Mouse (Mus musculus): Measurements from ENCODE around the gene Mrps23. TPM values are rescaled to one million over a fixed set of nuclear protein-coding genes. Genes with fewer than 3 reads are reported as not detected.
A peak's percentile ranks its signal among the peaks of the same experiment; 100 is the strongest.

The Mrps23 gene
- polyA plus RNA-seq, 1 experiment from 2014 or later: 28.7 TPM

- WGBS (ENCODE audit: insufficient replicate concordance): 67% methylated on average over 17 of the region's 17 CpGs
Observed at GRCm38 (mm10) chr11:88184632-88185180, 19.5 kb upstream of the Mrps23 start.

GRCm38 (mm10) chr11:88186078-88186946 is 17.9 kb upstream of the Mrps23 start:
- DNase-seq (no peak), ATAC-seq (no peak)
- H3K36me3 ChIP-seq (replicated peaks; ENCODE audit: insufficient read depth, low read length): no peaks in the 10 kb centered on the region
- H3K27me3 ChIP-seq (ENCODE audit: insufficient read depth, low read length): peaks cover 18% of the 10 kb centered on the region
- H3K27ac ChIP-seq (ENCODE audit: low read depth): no peak overlapping the region
- H3K9me3 ChIP-seq (ENCODE audit: low read length): no peaks in the 10 kb centered on the region
- TF ChIP-seq EP300 (IDR thresholded peaks at IDR 0.05; ENCODE audit: low read depth) (no peak), CTCF (IDR thresholded peaks at IDR 0.05; ENCODE audit: low read depth) (no peak)
- H3K4me1 ChIP-seq (ENCODE audit: insufficient read depth): peaks cover 3% of the 10 kb centered on the region; the same call in 1 of the 2 replicates
- H3K4me3 ChIP-seq (ENCODE audit: low read depth, low read length): no peak overlapping the region
- H3K4me2 ChIP-seq (ENCODE audit: low read depth, low read length): no peak overlapping the region
- 78% methylated on average over 14 of the region's 14 CpGs for WGBS (ENCODE audit: insufficient replicate concordance)
- no peak overlapping the region for H3K9ac ChIP-seq (replicated peaks)

More at GRCm38 (mm10) chr11:88184632-88185180, 19.5 kb upstream of the Mrps23 start:
- no peak overlapping the region for H3K27ac ChIP-seq (ENCODE audit: low read depth)
- DNase-seq: no peak
- peaks cover 3% of the 10 kb centered on the region; the same call in 1 of the 2 replicates for H3K4me1 ChIP-seq (ENCODE audit: insufficient read depth)
- H3K36me3 ChIP-seq (replicated peaks; ENCODE audit: insufficient read depth, low read length): no peaks in the 10 kb centered on the region
- H3K4me2 ChIP-seq (ENCODE audit: low read depth, low read length): no peak overlapping the region
- no peak for TF ChIP-seq EP300 (IDR thresholded peaks at IDR 0.05; ENCODE audit: low read depth)
- no peak for TF ChIP-seq CTCF (IDR thresholded peaks at IDR 0.05; ENCODE audit: low read depth)
- H3K9ac ChIP-seq (replicated peaks): no peak overlapping the region
- ATAC-seq: no peak
- H3K4me3 ChIP-seq (ENCODE audit: low read depth, low read length): no peak overlapping the region
- H3K9me3 ChIP-seq (ENCODE audit: low read length): no peaks in the 10 kb centered on the region
- H3K27me3 ChIP-seq (ENCODE audit: insufficient read depth, low read length): peaks cover 13% of the 10 kb centered on the region

DNA sequence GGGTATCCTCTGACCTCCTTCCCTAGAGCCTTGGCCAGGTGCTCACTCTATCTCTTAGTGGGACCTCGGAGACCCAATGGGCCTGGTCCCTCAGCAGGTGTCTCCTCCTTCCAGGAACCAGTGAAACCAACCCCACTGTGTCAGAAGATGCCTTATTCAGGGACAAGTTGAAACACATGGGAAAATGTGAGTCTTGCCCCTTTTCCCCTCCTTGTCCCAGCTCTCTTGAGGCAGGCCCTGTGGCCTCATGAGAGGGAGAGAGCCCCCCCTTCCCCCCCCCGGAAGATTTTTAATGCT is 17.3 kb upstream of the Mrps23 start:
- TF ChIP-seq EP300 (IDR thresholded peaks at IDR 0.05; ENCODE audit: low read depth): no peak
- TF ChIP-seq CTCF (IDR thresholded peaks at IDR 0.05; ENCODE audit: low read depth): no peak
- no peak for DNase-seq
- Histone ChIP-seq H3K27me3 (ENCODE audit: insufficient read depth, low read length) (peaks cover 24% of the 10 kb centered on the region), H3K4me1 (ENCODE audit: insufficient read depth) (peaks cover 3% of the 10 kb centered on the region; the same call in 1 of the 2 replicates), H3K9ac (replicated peaks) (no peak overlapping the region), H3K27ac (ENCODE audit: low read depth) (no peak overlapping the region), H3K4me3 (ENCODE audit: low read depth, low read length) (no peak overlapping the region), H3K4me2 (ENCODE audit: low read depth, low read length) (no peak overlapping the region), H3K36me3 (replicated peaks; ENCODE audit: insufficient read depth, low read length) (no peaks in the 10 kb centered on the region), H3K9me3 (ENCODE audit: low read length) (no peaks in the 10 kb centered on the region)
- WGBS (ENCODE audit: insufficient replicate concordance): 52% methylated on average over 2 of the region's 2 CpGs
- ATAC-seq: no peak

- H3K9ac ChIP-seq (replicated peaks): peak overlapping the region; percentile 39
- DNase-seq (peak; percentile 84), ATAC-seq (peak; percentile 94)
- 0 out of 2 replicates have a peak overlapping the region, but pooled peaks have one; percentile 13 for H3K27ac ChIP-seq (ENCODE audit: low read depth)
- 13% methylated on average over 25 of the region's 25 CpGs for WGBS (ENCODE audit: insufficient replicate concordance)
- H3K4me3 ChIP-seq (ENCODE audit: low read depth, low read length): peak overlapping the region; percentile 38
- peak overlapping the region; percentile 61 for H3K4me2 ChIP-seq (ENCODE audit: low read depth, low read length)
- H3K36me3 ChIP-seq (replicated peaks; ENCODE audit: insufficient read depth, low read length): no peaks in the 10 kb centered on the region
- no peaks in the 10 kb centered on the region for H3K9me3 ChIP-seq (ENCODE audit: low read length)
- peaks cover 3% of the 10 kb centered on the region; the same call in 1 of the 2 replicates for H3K4me1 ChIP-seq (ENCODE audit: insufficient read depth)
- no peak for TF ChIP-seq EP300 (IDR thresholded peaks at IDR 0.05; ENCODE audit: low read depth)
- TF ChIP-seq CTCF (IDR thresholded peaks at IDR 0.05; ENCODE audit: low read depth): peak; percentile 91
- peaks cover 30% of the 10 kb centered on the region for H3K27me3 ChIP-seq (ENCODE audit: insufficient read depth, low read length)
Observed at GRCm38 (mm10) chr11:88187417-88188133, 16.6 kb upstream of the Mrps23 start.

DNA sequence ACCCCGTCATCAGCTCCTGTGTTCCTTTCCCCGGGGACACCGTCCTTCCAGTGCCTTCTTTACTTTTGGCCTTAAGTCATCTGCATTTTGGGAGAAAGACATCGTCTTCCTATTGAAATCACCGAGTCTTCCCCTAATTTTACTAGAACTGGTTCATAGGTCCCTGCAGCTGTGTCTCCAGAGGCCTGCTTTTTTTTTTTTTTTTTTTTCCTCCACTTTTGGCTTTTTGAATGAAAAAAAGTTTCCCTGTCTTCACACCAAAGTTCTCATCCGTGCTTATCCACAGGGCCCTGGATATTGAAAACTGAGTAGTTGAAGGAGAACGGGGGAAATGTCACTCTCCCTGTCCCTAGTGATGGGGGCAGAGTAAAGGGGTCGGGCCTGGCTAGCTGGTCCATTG is 16.0 kb upstream of the Mrps23 start:
- no peak for DNase-seq
- TF ChIP-seq CTCF (IDR thresholded peaks at IDR 0.05; ENCODE audit: low read depth) (no peak), EP300 (IDR thresholded peaks at IDR 0.05; ENCODE audit: low read depth) (no peak)
- no peak overlapping the region for H3K27ac ChIP-seq (ENCODE audit: low read depth)
- H3K4me3 ChIP-seq (ENCODE audit: low read depth, low read length): peak overlapping the region; percentile 38
- peak overlapping the region; percentile 61 for H3K4me2 ChIP-seq (ENCODE audit: low read depth, low read length)
- ATAC-seq: no peak
- 42% methylated on average over 8 of the region's 8 CpGs for WGBS (ENCODE audit: insufficient replicate concordance)
- H3K9me3 ChIP-seq (ENCODE audit: low read length): no peaks in the 10 kb centered on the region
- H3K9ac ChIP-seq (replicated peaks): no peak overlapping the region; the same call in 1 of the 2 replicates
- H3K27me3 ChIP-seq (ENCODE audit: insufficient read depth, low read length): peaks cover 36% of the 10 kb centered on the region
- H3K36me3 ChIP-seq (replicated peaks; ENCODE audit: insufficient read depth, low read length): no peaks in the 10 kb centered on the region
- peaks cover 5% of the 10 kb centered on the region for H3K4me1 ChIP-seq (ENCODE audit: insufficient read depth)

DNA sequence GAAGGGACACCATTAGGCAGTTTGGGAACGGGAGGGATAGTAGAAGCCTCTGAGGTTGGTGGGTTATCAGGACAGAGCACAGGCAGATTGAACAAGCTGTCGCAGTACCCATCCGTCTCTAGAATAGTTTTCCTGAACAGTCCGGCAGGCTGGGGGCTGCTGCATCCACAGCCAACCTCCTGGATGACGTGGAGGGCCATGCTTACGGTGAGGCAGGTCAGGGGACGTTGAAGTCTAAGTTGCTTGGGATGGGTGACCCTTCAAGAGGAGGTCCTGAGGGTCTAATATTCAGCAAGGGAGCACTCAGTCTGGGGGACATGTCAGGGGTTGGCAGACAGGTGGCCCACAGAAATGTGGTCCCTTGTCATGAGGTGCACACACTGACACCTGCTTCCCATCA is 15.6 kb upstream of the Mrps23 start:
- ATAC-seq (no peak), DNase-seq (no peak)
- WGBS (ENCODE audit: insufficient replicate concordance): 75% methylated on average over 7 of the region's 7 CpGs
- no peak overlapping the region for H3K27ac ChIP-seq (ENCODE audit: low read depth)
- H3K9ac ChIP-seq (replicated peaks): no peak overlapping the region
- no peak overlapping the region for H3K4me2 ChIP-seq (ENCODE audit: low read depth, low read length)
- H3K4me1 ChIP-seq (ENCODE audit: insufficient read depth): peaks cover 10% of the 10 kb centered on the region
- no peaks in the 10 kb centered on the region for H3K36me3 ChIP-seq (replicated peaks; ENCODE audit: insufficient read depth, low read length)
- TF ChIP-seq EP300 (IDR thresholded peaks at IDR 0.05; ENCODE audit: low read depth) (no peak), CTCF (IDR thresholded peaks at IDR 0.05; ENCODE audit: low read depth) (no peak)
- no peaks in the 10 kb centered on the region for H3K9me3 ChIP-seq (ENCODE audit: low read length)
- peaks cover 40% of the 10 kb centered on the region for H3K27me3 ChIP-seq (ENCODE audit: insufficient read depth, low read length)
- H3K4me3 ChIP-seq (ENCODE audit: low read depth, low read length): no peak overlapping the region
